Mouse (Mus musculus) megakaryocyte, embryonic 14.5 days (primary cell): Measurements from ENCODE around the gene Ppp1r14c.

Source experiments
- FLI1 ChIP-seq: IDR thresholded peaks from 2 replicates; pipeline ENCODE4 v1.6.1; 2012; ENCODE audit warnings: low read length, inconsistent platforms, mixed read lengths
- GATA1 ChIP-seq: IDR thresholded peaks from 3 replicates; pipeline ENCODE4 v1.6.1; 2012; ENCODE audit warnings: mixed read lengths, low read length, inconsistent platforms, borderline replicate concordance

GRCm38 (mm10) chr10:3336729-3337329 lies 29.0 kb upstream of the Ppp1r14c start:
- TF ChIP-seq FLI1 = no peak
- TF ChIP-seq GATA1 = no peak
